Mouse (Mus musculus): ENCODE measurements around the gene Defa33.
"Not testable (repeated sequence)": the region's sequence is repeated elsewhere in the genome, so short reads cannot be mapped to it uniquely, and the experiment has no call there.

Gene Defa33

DNA sequence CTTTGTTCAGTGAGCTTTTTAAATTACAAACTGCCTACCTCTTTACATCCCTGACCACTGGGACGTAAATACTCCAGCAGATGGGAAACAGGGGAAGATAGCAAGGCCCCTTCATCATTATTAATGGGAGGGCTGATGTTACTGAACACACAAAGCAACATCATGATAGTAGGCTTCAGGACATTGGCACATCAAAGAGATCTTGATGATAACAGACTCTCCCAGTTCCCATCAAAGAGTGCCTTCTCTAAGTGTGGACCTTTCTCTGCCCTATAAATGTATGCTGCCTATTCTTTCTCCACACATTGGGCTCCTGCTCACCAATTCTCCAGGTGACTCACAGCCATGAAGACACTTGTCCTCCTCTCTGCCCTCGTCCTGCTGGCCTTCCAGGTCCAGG is at the start of gene Defa33:
Defa33 (plus strand) TSS at position 301 of the 400 bp plus-strand sequence.
- not testable (repeated sequence) for DNase-seq (ENCODE audit: low read depth)

DNA sequence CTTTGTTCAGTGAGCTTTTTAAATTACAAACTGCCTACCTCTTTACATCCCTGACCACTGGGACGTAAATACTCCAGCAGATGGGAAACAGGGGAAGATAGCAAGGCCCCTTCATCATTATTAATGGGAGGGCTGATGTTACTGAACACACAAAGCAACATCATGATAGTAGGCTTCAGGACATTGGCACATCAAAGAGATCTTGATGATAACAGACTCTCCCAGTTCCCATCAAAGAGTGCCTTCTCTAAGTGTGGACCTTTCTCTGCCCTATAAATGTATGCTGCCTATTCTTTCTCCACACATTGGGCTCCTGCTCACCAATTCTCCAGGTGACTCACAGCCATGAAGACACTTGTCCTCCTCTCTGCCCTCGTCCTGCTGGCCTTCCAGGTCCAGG is 13.4 kb upstream of the Defa33 start, which contains the start of gene Defa2:
Defa2 (plus strand) TSS at position 301 of the 400 bp plus-strand sequence.
- DNase-seq (ENCODE audit: low read depth), result not testable (repeated sequence)

GRCm38 (mm10) chr8:21427111-21427510 is 35.5 kb downstream of the Defa33 start, which contains the start of gene Defa36:
Defa36 (plus strand) TSS chr8:21427411.
- DNase-seq (ENCODE audit: low read depth), result not testable (repeated sequence)

Measured in c-Kit-positive CD71-negative TER-119-negative erythroid progenitor cells, embryonic 14.5 days (primary cell).